Comparison of ENCODE assay signal across 22 mouse cellular contexts in genomic region chr4:133160211-133160610, GRCm38 (mm10). TPM values are rescaled to one million over a fixed set of nuclear protein-coding genes. Genes with fewer than 3 reads are reported as not detected.
"Had no signal": no experiment of that assay in that cellular context is flagged by ENCODE, and none has a peak within 500 bp of the region (broad histone marks: within the 10 kb centered on the region; RNA-seq: fewer than 3 reads in every experiment).

No protein-coding gene starts in this region.

- H3K4me3 ChIP-seq: limb, embryonic 12.5 days; limb, embryonic 15.5 days; megakaryocyte, embryonic 14.5 days; midbrain, embryonic 10.5 days; midbrain, embryonic 13.5 days; myocyte; neural tube, embryonic 13.5 days had no signal

- H3K27ac ChIP-seq: limb, embryonic 12.5 days; liver, embryonic 14.5 days; midbrain, embryonic 10.5 days; midbrain, embryonic 13.5 days; neural tube, embryonic 13.5 days; stomach, postnatal 0 days had no signal

- DNase-seq: kidney, adult 8-10 months; left cerebral cortex, postnatal 4 days; liver, postnatal 0 days; lung, embryonic 14.5 days; retina, postnatal 1 day; right cerebral cortex, postnatal 25 days; thymus, adult 2 months; thymus, postnatal 25 days had no signal

- H3K27me3 ChIP-seq: limb, embryonic 12.5 days; limb, embryonic 15.5 days; megakaryocyte, embryonic 14.5 days; midbrain, embryonic 13.5 days; neural tube, embryonic 13.5 days had no signal

- H3K9ac ChIP-seq: limb, embryonic 12.5 days; limb, embryonic 15.5 days; liver, embryonic 14.5 days; liver, postnatal 0 days; lung, embryonic 14.5 days; midbrain, embryonic 13.5 days; neural tube, embryonic 13.5 days had no signal

- H3K4me1 ChIP-seq: limb, embryonic 12.5 days had no signal

- H3K36me3 ChIP-seq: midbrain, embryonic 13.5 days; neural tube, embryonic 13.5 days had no signal

RNA-seq across cellular contexts. Expression of gene Cd164l2, which starts 51.7 kb away (rescaled TPM):
- total RNA-seq: monocyte, adult 5-6 weeks had no signal

RNA-seq across cellular contexts. Expression of gene Gpr3, which starts 52.1 kb away (rescaled TPM):
- total RNA-seq: monocyte, adult 5-6 weeks; neutrophil, adult 5-6 weeks had no signal
- polyA plus RNA-seq: limb, embryonic 15.5 days; liver, embryonic 11.5 days; liver, embryonic 14.5 days; liver, postnatal 0 days; lung, embryonic 14.5 days; lung, postnatal 0 days; stomach, embryonic 14.5 days; thymus, adult 2 months had no signal
